Mouse (Mus musculus): Measurements from ENCODE around the gene Cxcl3.

GRCm38 (mm10) chr5:90761834-90762233 is 24.1 kb upstream of the Cxcl3 start:
- no peak for TF ChIP-seq CTCF (IDR thresholded peaks at IDR 0.05; ENCODE audit: extremely low read depth, insufficient read depth, insufficient read length, insufficient replicate concordance)
- TF ChIP-seq POLR2A (IDR thresholded peaks at IDR 0.05; ENCODE audit: low read depth, low read length): no peak

All from spleen, adult 2 months (tissue).